Mouse (Mus musculus) testis, postnatal 10 days (tissue): ENCODE measurements around the gene Spsb1.

Experiments used
- DNase-seq: peaks from one replicate; pipeline ENCODE4 v3.0.0; 2021; ENCODE audit warnings: low spot score

The Spsb1 gene

DNA sequence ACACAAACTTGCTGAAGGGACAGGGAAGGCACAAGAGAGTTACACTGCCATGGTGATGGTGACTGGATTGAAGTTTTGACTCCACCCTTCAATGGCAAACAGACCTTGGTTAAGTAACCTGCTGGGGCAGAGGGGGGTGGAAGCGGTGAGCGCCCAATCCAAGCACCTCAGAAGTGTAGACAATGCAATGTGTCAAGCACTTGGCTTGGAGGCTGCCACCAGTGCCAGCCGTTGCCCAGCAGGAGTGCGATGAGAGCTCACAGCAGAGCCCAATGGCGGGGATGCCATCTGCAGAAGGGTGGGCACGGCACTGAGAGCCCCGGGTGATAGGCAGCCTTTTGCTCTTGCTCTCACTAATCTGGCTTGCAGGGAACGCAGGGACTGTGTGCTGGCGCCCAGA is 2.6 kb downstream of the Spsb1 start:
- no peak for DNase-seq

DNA sequence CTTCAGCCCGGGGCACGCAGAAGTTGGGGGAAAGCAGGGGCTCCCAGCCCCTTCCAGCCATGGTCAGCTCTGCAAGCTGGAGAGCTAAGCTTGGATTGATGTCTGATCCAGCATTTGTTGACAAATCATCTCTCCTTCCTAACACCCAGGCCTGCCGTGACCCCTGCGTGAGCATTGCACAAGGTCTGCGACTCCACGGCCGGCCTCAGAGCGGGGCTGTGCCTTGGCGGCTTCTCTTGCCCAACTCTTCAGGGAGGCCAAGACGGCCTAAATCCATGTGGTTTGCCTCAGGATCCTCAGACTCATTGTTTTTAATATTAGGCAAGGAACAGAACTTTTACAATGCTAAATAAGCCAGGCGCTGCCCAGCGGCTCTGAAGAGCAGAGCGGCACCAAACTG is 3.6 kb downstream of the Spsb1 start:
- DNase-seq, result no peak

DNA sequence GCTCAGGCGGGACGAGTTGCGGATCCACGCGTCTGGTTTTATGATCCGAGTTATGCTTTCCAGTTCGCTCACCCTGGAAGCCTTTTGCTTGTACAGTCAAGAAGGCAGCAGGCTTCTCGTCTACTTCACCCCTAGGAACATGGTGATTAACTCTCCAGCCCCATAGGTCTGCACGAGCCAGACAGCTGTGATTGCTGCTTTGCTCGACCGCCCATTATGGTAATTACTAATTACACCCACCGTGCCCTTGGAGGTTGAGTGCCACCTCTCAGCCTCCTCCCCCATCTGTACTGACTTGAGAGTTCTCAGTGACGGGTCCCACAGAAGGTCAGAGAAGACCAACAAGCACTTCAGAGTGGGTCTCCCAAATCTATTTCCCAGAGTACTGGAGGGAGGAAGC is 5.2 kb downstream of the Spsb1 start:
- no peak for DNase-seq

DNA sequence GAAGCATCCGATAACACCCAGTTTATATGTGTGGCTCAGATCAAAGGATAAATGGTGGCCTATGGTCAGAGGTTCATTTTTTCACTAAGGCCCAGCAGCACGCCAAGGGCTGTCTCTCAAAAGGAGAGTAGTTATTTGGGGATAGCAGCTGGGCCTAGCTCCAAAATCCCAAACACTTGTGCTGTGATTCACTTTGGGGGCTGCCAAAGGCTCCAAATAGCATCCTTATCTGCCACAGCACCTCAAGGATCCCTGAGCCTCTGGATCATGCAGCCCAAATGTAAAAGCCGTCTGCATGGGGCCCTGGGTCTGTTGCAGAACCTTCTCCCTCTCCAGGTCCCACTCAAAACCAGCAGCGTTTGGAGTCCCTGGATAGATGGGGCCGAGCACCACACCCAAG is 6.7 kb downstream of the Spsb1 start:
- DNase-seq, result no peak

DNA sequence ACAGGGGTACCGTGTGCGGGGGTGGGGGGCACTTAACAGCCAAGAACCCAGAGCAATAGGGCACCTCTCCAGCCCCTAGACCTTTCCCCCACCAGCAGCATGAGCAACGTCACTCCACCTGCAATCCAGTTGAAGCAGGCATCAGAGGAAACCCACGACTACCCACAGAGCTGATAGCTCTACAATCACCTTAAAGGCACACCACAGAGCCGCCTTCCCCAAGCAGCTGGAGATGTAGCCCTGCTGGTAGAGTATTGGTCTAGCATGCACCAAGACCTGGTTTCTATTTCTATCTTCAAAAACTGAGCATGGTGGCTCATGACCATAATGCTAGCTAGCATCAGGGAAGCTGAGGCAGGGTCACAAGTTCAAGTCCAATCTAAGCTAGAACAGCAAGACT is 7.4 kb downstream of the Spsb1 start:
- DNase-seq, result no peak

DNA sequence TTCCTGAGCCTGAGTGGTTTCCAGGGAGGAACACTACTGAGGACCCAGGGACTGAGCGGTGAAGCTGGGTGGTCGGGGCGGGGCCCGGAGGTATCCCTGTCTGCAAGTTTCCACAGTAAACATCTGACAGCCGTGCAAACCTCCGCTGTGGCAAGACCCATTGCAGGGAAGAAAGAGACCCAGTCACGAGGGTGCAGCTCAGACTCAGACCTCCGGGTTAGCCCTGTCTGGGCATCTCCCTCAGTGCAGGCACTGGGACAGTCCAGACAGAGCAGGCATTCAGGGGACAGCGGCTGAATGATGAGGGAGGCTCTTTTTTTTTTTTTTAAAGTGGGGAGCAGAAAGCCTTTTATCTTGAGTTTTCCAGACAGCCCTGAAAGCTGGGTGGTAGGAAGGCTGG is 9.6 kb downstream of the Spsb1 start:
- DNase-seq, result no peak

DNA sequence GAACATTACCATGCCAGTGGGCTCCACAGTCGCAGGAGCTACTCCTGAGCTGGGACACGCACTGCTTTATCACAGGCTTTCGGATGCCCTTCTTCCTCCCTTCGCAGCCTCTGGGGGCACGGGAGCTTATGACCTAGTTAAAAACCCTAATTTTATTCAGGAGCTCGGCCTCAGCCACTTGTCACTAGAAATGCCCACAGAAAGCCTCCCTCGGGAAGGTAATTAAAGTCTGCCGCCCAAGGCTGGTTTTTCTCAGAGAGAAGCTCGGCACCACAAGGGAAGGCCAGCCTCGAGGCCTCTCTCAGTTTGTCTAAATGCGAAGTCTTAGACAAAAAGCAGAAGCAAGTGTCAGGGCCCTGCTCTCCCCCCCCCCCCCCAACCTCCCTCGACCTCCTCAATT is 10.6 kb downstream of the Spsb1 start:
- DNase-seq, result no peak

DNA sequence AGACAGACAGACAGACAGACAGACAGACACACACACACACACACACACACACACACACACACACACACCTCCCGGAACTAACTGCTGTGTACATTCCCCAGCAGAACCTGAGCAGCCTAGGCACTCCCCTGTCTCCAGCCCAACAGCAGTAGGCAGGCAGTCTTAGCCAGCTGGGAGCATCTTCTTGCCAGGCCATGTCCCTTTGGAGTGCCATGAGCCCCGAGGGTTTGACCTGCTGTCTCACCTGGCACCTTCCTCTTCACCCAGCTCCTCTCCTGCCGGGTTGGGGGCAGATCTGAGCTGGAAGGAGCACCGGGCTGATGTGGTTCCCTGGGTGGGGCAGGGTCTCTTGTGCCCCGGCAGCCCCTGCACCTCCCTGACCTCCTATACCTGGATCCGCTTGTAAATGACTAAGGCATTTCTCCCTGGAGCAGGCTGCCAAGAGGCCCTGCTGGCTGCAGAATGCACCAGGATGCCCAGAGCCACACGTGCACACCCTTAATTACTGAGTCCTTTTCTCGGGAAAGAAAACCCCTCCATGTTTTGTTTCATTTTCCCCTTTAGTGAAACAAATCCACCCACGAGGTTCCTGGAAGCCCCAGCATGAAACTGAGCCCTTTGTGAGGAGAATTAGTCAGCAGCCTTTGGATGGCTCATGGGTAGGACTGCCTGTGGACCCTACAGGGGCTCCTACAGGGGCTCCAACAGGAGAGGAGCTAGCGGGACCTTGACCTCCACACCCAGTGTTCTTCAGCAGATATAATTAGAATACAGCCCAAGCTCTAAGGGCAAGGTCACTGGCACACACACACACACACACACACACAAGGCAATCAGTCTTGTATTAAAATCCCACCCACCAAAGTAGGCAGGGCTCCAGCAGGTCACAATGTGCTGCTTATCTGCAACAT is 11.8 kb downstream of the Spsb1 start:
- DNase-seq, result no peak

DNA sequence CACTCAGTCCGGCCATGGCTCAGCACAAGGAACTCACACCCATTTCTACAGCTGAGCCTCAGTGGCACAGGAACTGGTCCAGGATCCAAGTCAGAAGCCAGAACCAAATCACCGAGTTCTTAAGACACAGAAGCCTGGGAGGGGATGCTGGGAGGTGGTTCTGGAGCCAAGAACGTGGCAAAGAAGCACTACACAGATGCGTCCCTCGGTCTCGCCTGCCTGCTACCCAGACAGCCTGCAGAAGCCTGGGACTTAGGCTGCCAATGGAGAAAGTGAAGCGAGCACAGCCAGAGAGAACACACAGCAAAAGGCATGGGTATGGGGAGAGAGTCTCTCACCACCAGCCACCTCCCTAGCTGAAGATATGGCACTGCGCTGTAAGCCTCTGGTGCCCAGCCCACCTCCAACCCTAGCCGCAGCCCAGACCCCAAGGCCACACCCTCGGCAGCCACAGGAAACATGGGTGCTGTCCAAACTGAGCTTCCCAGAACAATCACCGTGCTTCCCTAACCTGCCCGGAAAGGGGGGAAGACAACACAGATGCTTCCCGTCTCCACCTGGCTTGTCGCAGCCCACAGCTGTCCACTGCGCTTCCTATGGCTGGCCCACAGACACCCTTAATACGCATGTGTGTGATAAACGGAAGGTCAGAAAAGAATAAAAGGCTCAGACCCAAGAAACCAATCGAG is 13.6 kb downstream of the Spsb1 start:
- DNase-seq, result no peak

DNA sequence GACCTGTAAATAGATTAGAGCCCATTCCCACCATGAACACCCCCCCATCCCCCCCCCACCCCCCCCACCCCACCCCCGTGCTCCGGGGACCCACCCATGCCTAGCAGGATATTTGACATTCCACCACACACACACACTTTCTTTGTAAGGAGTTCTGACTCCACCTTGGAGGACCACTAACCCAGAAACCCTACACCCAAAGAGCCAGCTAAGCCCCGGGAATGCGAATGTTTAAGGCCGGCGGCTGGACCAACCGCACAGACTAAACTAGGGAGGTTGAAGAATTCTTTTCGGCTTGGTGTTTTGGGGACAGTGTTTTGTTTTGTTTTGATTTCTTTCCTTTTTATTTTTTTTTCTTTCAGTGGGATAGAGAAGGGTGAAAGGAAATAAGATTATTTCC is 16.1 kb downstream of the Spsb1 start:
- no peak for DNase-seq

DNA sequence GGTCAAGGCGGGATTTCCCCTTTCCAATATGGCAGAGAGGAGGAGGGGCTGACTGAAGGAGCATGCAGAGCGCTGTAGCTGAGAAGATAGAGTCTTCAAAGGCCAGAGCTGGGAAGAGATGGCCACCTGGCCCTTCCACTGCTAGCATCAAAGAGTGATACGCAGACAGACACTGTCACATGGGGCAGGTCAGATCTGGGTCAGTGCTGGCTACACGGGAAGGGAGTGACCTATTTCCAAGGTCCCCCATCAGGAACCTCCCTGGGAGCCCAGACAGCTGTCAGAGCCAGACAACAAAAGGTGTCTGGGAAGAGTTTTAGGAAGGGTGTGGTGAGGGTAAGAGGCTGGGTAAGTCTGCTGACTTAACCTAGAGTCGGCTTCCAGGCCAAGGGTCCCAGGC is 17.9 kb downstream of the Spsb1 start:
- no peak for DNase-seq

DNA sequence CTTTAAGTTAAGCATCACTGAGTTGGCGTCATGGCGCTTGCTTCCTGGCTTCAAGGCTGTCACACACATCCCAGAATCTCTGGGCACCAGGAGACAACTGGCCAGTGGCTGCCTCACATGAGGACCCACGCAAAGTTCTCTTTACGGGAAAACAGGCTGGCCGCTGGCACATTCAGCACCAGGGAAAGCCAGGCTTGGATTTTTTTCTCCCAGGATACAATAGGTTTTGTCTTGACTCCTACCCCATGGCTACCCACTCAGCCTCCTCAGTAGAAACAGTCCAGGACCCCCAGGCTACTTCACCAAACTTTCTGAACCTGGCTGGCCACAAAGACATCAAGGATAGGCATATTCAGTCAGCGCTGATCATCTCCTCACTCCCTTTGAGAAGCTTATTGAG is 19.4 kb downstream of the Spsb1 start:
- no peak for DNase-seq

DNA sequence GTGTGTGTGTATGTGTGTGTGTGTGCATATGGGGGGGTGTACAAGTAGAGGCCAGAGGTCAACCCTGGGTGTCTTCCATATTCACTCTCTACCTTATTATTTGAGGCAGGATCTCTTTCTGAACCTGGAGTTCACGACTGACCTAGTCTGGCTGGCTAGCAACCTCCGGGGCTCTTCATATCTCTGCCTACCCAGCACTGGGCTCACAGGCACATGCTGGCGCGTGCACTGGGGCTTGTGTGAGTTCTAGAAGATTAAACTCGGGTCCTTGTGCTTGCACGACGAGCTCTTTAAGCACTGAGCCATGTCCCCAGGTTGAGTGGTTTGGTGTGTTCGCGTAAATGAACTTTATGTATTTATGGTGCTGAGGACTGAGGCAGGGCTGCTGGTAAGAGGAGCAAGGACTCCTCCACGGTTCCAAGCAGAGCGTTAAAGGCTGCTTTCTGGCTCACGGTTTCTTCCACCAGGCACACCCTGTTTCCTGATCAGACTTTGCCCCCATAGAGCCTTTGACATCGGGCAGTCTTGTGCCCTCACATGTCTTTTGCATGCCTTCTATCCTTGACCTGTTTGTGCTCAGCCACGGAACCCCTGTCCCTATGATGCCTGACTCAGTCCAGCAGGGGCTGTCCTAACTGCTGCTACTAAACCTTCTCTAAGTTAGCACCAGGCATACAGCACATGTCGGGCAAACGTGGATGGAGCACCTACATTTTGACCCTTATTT is 21.2 kb downstream of the Spsb1 start:
- no peak for DNase-seq

DNA sequence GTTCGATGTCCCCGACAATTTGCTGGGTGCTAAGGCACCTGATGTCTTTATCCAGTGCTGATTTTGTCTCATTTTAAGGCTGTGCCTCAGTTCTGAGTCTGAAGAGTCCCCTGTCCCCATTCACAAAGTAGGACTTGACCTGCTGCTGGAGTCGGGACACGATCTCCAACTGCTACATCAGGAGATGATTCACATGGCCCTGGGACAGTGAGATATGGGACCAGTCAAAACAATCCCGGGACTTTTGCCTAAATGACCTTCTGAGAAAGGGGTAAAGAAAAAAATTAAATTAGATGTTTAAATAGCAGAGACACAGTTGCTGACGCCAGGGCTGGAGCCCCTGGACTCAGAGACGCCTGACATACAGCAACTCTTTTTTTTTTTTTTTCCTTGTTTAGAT is 21.8 kb downstream of the Spsb1 start:
- no peak for DNase-seq

DNA sequence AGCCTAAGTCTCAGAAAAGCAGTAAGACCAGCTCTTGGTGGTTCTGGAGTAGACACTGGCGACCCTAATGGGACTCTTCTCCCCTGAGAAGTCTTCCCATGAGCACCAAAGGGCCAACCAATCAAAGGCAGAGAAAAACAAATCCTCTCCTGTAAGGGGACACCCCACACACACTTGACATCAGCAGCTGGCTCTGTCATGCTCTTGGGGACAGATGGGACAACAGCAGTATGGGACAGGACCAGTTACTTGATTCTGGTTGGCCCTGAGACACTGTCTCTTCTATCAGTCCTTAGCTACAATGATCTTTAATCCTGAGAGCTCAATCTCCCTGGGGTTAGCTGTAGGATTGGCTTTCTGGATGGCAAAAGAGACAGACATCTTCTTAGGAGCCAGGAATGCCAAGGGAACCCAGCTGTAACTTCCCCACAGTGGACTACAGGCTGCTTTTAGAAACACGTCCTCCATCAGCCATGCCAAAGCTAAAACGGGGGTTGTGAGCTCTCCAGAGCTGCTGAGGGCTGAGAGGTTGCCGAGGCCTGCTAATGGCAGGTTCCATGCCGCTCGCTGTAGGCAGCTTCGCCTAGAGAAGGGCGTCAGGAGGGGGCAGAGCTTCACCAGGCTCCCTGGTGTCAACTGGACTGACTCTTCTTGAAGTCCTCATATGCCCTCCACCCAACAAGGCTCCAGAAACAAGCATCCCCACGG is 22.6 kb downstream of the Spsb1 start:
- no peak for DNase-seq

DNA sequence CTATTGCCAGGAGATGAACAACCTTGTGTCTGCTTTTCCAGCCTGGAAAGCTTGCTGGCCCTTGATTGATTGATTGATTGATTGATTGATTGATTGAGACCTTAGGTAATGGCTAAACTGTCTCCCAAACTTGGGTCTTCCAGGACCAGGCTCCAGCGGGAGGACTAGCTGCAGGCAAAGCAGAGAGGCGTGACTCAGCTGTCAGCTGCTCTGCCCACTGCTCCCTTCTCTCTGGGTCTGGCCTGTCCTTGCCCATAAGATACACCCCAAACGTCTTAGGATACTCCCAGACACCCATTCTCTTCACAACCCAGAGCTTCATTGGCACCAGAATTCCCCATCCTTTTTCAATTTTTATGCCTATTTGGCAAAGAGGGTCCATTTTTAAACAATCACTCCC is 24.1 kb downstream of the Spsb1 start:
- DNase-seq, result no peak

DNA sequence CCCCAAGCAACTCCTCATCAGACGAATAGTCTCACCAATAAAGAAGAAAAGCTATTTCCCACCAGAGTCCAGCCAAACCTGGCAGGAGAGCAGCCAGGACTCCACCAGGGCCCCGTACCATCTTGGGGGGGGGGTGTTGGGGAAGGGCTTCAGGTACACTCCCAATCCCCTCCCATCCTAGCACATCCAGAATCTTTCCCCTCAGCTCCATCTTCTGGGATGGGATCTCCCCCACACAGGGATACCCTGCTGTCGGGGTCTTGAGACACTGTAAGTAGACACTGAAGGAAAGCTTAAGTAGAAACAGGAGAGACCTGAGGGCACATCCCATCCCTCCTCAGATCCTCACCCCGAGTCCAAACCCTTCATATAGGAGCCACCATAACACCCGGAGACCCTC is 31.8 kb downstream of the Spsb1 start:
- no peak for DNase-seq

DNA sequence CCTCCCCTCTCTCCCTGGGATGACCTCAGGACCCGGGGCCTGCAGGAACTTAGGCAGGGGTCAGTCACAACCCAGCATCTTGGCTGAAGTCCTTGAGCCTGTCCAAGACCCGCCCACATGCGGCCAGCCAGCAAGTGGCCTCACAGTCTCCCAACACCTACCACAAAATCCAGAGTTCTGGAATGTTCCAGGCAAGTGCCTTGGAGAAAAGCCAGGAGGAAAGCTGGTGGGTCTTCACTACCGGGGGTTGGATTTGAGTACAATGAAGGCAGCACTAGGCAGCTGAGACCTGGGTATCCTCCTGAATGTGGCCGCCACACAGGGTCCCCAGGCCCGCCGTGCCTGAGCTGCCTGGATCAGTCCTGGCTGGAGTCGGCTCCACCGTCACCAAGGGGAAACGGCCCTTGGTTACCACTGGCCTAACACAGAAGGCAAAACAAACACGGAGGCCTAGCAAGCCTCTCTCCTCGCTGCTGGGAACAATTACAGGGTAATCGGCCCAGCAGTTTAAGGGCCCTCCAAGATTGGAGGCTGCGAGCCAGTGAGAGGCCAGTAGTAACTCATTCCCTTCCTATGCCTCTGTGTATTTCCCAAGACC is 32.6 kb downstream of the Spsb1 start:
- peak; percentile 64 for DNase-seq

DNA sequence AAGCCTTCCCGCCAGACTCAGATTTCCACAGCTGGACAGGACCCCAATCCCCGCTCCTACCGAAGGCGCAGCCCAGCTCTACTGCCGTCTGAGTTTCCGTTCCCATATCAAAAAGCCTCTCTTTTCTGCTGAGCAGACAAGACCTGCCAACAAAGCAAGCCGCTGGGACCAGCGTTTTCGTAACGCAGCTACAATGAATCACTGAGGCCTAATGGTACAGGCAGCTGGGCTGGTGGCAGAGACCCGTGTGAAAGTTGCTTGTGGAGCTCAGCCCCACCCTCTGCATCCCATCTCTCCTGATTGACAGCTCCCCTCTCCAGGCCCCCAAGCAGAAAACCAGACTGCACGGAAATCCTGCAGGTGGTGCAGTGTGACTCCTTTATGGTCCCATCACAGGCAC is 34.0 kb downstream of the Spsb1 start:
- no peak for DNase-seq

DNA sequence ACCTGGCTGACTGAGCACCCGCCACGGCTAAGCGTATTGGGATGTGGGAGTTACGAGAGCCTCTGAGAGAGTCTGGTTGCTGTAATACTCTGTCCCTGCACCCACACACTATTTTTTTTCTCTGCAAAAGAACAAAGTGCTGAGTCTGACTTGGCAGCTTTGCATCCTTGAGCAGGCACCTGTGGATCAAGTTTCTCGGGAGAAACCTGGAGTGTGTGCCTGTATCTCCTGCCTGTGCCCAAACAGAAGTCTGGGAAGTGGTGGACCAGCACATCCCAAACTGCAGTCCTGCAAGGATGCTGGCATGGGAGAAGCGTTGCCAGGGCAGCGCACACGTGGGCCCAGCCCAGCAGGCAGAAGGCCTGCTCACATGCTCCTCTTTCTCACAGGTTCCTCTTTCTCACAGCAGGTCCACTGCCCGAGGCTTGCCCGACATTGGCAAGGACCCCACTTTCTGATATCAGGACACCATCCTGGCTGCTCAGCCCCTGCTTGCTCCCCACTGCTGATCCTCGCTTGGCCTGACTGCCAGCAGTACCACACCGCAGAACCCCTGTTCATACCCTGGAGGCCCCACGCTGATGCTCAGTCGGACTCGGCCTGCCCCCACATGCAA is 36.3 kb downstream of the Spsb1 start:
- DNase-seq, result no peak

DNA sequence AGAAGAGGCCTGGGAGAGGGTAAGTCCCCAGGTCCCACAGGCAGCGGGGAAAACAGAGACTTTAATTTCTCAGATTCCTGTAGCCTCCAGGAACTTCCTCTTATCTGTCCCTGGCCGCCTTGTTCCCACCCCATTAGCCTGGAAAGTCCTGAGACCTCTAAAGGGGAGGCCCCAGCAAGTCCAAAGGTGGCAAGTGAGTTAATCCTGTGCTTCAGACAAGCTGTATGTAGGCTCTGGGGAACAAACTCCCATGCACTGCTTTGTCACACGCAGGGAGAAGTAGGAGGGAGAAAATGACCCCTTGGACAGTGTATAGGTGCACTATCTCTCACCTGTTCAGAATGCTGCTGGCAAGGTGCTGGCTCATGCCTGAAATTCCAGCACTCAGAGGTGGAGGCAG is 38.0 kb downstream of the Spsb1 start:
- DNase-seq, result no peak
